Mouse (Mus musculus): Measurements from ENCODE around the gene Mxd3.

- no peak for TF ChIP-seq CTCF (IDR thresholded peaks at IDR 0.05; ENCODE audit: control insufficient read depth, insufficient read depth, insufficient read length)
- TF ChIP-seq USF1 (IDR thresholded peaks at IDR 0.05; ENCODE audit: low read depth), result peak; percentile 97
Measured at GRCm38 (mm10) chr13:55321434-55322129, 8.0 kb downstream of the Mxd3 start, which contains the start of gene Rab24.
